Mouse (Mus musculus): ENCODE measurements around the gene Card19. TPM values are rescaled to one million over a fixed set of nuclear protein-coding genes. Genes with fewer than 3 reads are reported as not detected.

Gene Card19
- total RNA-seq (2015): 85.5 and 103 TPM in 2 replicates
- total RNA-seq (2017): 91.0 and 123 TPM in 2 replicates

DNA sequence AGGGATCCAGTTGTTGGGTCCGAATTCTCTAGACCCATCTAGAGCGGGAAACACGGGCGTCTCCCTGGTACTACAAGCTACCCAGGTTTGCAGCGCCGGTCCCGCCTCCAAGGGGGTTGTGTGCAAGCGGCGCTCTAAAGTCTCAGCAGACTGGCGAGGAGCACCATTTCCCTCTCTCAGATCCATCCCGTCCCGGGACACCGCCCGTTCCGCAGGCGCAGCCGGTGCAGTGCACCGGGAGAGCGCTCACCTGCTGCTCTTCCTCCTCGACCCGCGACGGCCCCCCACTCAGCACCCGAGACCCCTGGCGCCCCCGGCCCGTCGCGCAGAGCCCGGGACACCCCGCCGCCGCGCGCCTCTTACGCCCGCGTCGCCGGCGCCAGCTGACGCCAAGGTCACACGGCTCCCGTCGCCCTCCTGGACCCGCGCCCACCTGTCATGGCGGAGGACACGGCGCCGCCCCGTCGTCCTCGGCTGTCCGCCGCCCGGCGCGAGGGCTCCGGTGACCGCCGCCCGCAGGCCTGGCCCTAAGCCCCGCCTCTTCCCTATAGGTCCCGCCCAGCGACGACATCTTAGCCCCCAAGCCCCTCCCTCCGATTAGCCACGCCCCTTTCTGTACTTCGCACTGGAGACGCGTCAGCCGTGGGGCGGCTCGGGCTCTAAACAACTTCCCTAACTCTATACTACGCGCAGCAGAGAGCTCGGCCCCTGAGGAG lies at the start of gene Card19:
Gene Card19 (minus strand): TSS at position 534 of the 716 bp plus-strand sequence.
- ATAC-seq (ENCODE audit: poor library complexity, severe bottlenecking): peak; percentile 86

DNA sequence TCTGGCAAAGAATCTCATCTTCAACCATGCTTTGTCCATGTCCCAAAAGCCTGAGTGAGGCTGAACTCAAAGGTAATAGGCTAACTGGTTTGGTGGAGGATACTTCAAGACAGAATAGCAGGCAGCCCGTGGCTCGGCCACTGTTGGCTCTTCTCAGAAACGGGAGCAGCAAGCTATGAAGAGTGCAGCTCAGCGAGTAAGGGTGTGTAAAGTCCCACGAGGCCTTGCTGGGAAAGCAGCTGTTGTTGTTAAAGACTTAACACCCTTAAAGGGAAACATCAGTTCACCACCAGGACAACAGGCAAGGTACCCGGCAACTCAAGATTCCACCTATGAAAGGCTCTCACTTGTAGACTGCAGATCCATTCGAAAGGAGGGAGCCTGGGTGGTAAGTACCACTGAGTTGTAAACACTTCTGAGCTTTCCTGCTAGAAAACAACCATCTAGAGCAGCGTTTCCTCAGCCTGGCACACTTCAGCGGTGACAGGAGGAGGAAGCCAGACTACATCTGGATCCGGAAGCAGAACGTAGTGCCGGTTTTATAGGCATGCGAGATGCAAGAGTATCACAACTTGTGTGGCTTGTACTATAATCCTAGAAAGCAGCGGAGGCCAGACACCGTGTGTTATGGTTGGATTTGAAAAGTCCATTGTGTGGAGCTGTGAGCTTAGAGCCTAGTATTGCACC lies 44.3 kb upstream of the Card19 start:
- peak; percentile 22; the same call in 1 of the 2 replicates for ATAC-seq (ENCODE audit: poor library complexity, severe bottlenecking)

DNA sequence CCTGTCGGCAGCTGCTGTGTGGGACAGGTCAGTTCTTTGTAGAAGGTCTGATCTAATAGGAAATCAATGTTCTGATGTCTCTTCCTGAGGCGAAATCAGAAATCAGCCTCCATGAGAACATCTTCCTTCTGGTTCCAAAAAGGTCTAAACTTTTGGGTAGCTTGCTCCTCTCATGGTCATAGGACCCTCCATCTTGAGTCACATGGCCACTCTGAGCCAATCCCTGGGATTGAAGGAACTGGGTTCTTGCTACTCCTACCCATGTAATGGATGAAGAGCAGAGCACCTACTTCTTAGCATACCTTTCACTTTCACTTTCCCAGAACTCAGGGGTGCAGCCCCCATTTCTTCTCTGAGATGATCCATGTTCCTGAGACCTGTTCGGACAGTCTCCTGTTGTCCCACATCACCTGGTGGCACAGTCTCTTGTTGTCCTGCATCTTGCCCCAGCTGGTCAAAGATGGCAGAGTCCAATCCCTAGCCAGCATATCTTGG lies 42.0 kb upstream of the Card19 start:
- ATAC-seq (ENCODE audit: poor library complexity, severe bottlenecking): no peak

DNA sequence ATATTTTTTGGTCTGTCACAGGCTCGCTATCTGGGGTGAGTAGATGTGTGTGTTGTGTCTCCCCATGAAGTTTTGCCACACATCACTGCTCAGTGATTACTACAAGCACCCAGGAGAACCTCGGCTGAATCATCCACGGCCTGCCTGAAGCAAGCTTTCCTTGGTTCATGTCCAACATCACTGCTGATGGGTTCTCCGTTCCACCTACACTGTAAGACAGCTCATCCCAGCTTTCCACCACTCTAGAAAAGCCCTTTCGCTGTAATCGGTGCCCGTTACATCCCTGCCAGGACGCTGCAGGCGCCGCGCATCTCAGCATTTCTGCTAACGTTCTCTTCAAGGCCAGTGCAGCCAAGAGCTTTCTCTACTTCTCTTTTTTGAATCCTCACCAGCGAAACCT lies 36.9 kb upstream of the Card19 start:
- 0 out of 2 replicates have a peak, but pooled peaks have one; percentile 18 for ATAC-seq (ENCODE audit: poor library complexity, severe bottlenecking)

DNA sequence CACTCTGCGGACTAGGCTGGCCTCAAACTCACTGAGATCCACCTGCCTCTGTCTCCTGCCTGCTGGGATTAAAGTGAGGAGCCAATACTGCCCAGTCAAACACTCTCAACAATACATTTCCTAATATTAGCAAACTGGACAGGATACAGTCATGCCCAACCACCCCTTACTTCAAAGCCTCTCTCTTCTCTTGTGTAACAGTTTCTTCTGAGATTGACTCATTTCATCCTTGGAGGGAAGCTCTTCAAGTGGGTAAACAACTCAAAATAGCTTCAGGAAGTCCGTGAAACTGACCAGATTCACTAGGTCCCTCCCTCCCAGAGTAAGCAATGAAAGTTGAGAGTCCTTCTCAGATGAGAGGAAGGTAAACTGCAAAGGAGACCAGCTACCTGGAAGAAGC lies 36.3 kb upstream of the Card19 start:
- ATAC-seq (ENCODE audit: poor library complexity, severe bottlenecking): peak; percentile 65

DNA sequence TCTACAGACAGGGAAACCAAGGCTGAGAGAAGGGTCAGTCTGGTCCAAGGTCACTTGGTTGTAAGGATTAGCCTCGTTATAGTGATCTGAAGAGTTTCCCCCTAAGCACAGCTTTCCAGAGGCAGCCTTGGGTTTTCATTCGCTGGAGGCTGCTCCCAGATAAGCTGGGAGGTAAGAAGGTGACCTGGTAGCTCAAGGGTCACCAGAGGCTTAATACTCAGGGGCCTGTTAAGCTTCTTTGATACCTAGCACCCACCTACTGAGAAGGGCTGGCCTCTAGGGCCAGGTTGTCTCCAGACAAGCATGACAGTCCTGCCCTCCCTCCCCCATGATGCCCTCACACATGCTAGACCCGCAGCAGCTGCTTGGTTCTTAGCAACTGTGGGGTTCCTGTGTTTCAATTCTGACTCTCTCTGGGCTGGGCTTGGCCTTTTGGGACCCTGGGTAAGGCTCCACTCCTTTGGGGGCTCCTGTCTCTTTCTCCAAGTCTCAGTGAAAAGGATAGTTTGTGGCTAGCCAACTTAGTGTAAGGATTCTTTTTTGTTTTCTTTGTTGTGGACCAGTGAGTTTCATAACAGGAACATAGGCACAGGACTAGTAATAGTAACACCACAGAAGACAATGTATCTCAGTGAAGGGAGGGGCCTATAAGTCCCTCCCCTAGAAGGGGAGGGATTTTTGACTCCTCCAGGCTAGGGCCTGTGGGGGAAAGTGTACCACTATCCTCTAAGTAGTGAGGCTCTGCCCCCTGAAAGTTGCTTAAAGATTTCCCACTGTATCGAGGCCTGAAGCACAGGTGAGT lies 35.1 kb upstream of the Card19 start:
- ATAC-seq (ENCODE audit: poor library complexity, severe bottlenecking): no peak

DNA sequence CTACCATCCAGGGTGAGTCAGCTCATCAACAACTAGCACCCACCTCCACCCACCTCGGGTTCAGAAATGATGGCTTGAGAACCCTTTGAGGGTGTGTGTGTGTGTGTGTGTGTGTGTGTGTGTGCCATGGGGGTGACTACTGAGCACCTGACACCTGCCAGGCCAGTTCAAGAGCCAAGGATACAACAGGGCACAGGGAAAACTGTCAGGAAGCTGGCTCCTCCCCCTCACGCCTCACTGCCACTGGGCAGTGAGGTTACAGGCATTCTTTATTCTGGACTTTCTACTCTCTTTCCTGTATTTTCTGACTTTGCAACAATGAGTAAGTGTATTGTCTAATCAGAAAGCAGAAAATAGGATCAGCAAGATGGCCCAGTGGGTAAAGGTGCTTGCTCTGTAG lies 33.8 kb upstream of the Card19 start:
- no peak for ATAC-seq (ENCODE audit: poor library complexity, severe bottlenecking)

DNA sequence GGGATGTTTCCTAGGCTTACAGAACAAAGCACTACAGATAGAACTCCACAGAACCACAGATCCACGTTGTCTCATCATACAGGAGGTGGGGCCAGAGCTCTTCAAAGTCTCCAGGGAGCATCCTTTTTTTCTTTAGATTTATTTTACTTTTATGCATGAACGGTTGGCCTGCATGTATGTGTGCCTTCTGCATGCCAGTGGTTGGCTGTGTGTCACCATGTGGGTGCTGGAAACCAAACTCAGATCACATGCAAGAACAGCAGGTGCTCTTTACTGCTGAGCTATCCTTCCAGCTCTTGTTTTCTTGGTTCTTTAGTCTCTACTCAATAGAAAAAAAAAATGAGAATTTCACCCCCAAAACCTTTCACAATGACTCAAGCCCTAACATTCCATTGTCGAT lies 33.1 kb upstream of the Card19 start:
- ATAC-seq (ENCODE audit: poor library complexity, severe bottlenecking): no peak

DNA sequence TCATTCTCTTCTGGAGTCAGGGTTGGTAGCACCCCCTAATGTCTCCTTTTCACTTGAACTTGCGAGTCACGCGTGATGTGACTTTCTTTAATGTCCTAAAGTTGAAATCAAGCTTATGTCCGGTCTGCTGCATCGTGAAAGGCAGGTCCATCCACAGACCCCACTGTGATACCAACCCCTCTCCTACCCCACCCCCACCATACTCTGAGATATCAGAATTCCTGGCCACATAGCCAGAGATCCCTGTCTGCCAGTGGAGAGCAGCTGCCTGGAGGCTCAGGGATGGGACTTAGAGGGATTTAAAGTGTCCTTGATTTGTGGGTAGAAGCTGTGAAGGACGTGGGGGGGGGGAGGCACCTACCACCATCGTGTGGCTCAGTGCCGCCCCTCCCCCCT lies 32.6 kb upstream of the Card19 start, which contains the start of gene Susd3:
Gene Susd3 (minus strand): TSS at position 240 of the 396 bp plus-strand sequence.
- ATAC-seq (ENCODE audit: poor library complexity, severe bottlenecking): no peak

DNA sequence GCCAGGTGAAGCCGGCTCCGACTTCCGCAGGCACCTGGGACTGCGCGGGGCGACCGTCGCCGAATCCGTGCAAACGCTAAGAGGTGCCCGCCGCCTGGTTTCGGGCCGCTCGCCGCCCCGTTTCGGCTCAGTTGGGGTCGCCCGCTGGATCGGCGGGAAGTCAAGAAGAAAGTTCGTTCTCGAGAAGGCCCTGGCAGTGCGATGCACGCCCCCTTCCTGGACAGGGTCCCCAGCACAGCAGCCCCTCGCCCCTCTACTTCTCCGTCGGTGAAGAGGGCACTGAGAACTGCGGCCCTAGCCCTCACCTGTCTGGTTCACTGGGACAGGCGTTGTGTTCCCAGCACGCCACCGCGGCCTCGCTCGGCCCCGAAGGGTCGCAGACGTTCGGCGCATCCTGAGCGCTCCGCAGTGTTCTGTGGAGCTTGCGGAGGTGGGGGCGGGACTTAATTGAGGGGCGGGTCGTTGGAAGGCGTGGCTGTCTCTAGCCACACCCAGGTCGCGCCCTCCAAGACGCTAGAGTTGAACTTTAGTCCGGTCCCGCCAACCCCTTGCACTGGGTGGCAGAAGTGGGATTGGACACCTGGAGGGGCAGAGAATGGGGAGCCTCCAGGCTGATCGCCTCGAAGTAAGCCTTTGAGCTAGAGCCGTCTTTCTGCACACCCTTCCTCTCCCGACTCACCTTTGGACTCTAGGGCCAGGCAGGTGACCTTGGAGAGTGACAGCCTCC lies 32.1 kb upstream of the Card19 start:
- ATAC-seq (ENCODE audit: poor library complexity, severe bottlenecking): peak; percentile 60

DNA sequence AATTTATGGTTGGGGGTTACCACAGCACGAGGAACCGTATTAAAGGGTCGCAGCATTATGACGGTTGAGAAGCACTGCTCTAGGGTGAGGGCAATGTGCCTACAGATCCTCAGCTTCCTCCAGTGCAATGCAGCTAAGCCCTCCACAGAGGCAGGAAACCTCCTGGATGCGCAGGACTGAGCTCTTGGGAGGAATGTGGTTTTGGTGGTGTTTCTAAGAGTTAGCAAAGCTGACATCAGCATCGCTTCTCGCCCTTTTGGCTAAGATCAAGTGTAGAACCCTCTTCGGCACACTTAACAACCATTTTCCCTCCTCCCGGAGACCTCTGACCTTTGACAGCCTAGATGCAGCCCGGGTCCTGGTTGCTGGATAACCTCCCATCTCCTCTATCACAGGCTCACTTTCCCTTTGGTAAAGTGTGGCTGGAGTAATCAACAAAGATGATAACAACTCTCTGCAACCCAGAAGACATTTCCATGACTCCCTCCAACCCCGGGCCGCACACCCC lies 31.4 kb upstream of the Card19 start:
- no peak for ATAC-seq (ENCODE audit: poor library complexity, severe bottlenecking)

DNA sequence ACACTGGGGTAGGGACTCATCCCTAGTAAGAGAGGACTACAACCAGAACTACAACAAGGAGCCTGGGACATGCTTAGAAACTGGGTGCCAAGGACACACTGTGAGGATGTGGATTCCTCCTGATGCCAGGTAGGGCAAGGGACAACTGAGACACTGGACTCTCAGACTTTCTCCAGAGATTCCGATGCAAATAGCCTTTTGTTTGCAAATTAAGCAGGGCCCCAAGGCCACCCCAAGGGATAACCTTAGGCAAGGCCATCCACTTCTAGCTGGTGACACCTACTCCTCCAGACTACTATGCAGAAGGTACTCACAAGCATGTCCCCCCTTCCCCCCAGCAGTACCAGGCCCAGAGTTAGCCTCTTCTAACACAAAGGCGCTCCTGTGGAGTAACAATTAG lies 30.8 kb upstream of the Card19 start:
- ATAC-seq (ENCODE audit: poor library complexity, severe bottlenecking): no peak

DNA sequence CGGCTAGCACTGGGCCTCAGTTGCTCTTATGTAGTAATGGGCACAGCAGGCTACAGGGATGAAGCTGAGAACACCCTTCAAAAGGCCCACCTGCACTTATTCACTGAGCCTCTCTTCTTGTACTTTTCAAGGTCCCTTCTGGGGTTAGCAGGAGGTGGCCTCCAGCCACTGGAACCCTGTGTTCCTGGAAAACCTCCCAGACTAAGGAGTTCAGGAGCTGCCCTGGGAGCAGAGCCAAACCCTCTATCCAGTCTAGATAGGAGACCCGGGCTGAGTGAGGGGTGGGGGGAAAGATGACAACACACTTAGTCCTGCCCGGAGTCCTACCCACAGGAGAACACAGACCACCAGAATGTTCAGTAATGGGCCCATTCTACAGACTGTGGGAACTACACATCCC lies 30.2 kb upstream of the Card19 start:
- no peak for ATAC-seq (ENCODE audit: poor library complexity, severe bottlenecking)

DNA sequence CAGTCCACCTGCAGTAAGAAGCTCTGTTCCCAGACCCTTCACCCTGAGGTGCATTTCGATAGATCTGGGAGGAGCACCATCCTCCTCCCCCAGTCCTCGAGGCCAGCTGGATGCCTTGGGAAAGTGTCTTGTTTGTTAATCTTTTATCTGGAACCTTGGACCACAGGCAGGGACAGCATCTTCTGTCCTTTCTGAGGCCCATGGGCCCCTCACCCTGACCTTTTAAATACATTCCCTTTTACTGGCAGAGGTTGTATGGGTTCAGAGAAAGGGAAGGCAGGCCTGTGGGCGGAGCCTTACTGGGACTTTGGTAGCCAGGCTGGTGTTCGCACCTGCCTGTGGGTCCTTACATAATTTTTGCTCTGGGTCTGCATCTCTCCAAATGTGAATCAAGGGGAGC lies 29.4 kb upstream of the Card19 start:
- ATAC-seq (ENCODE audit: poor library complexity, severe bottlenecking): no peak

DNA sequence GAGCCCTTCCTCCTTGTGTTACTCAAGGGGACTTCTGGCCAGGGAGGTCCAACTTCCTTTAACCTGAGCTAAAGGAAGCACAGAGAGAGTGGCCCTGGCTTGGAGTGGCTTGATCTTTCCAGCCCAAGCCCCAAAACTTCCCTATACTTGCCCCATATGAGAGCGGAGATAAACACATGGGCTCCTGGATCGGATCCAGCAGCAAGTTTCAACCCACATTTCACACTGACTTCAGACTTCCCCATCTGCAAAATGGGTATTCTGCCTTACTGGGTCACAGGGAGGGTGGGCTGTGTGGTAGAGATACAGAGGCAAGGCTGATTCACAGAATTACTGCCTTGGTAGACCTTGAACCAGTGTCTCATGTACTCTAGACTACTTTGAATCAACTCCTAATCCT lies 27.7 kb upstream of the Card19 start:
- ATAC-seq (ENCODE audit: poor library complexity, severe bottlenecking): no peak

DNA sequence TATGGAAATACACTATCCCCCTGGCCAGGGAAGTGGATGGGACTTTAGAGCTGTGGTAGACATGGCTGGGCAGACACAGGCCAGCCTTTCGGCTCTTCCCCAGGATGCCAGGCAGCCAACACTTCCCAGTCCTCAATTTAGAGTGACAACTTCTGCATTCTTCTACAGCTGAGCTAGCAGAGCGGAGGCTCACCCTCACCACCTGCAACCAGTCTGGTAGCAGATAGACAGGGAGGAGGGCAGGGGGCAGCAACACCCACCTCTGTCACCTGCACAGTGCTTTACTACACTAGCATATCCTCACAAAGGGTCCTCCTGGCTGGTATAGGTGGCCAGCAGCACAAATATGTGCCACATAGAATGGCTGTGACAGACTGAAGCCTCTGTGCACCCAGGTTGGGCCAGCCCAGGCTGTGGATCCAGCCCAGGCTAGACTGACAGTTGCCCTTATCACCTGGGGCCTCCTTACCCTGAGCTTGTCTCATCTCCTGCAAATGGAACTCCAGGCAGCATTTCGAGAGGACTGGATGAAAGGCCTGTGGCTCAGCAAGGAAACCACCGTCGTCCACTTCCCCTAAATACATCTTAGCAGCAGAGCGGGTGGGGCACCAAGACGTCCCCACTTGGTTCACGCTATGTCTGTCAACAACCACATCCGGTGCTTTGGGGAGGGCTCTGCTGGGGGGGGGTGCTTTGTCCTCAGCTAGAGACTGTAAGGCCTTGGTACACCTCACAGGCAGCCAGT lies 26.7 kb upstream of the Card19 start:
- ATAC-seq (ENCODE audit: poor library complexity, severe bottlenecking): peak; percentile 95

DNA sequence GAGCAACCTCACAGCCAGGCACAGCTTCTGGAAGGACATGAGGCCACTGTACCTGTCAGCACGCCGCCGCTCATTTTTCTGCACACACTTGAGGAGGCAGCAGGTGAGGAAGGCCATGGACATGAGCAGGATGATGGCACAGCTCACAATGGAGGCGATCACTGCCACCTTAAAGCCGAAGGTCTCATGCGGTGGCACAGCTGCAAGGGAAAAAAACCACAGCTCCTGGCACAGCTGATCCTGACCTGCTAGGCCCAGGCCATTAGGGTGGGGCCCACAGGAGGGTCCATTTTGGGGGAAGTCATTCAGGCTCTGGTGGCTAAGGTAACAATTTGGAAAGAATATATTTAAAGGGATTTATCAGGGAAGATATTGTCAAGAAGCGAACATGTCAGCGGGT lies 22.9 kb upstream of the Card19 start:
- no peak for ATAC-seq (ENCODE audit: poor library complexity, severe bottlenecking)

DNA sequence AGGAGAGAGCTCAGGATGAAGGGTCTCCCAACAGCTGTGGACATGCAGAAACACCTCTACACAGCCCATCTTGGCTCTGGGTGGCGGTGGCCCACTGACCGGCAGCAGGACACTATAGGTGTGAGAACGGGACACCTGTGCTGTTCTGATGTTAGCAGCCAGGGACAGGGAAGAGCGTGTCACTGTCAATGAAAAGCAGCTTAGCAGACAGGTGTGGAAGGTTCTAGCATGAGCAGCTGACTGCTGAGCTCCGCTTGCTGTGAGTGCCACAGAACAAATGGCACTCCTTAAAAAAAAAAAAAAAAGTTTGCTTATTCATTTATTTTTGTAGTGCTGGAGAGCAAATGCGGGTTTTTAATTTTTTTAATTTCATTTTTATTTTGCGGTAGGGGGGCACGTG lies 21.8 kb upstream of the Card19 start:
- no peak for ATAC-seq (ENCODE audit: poor library complexity, severe bottlenecking)

DNA sequence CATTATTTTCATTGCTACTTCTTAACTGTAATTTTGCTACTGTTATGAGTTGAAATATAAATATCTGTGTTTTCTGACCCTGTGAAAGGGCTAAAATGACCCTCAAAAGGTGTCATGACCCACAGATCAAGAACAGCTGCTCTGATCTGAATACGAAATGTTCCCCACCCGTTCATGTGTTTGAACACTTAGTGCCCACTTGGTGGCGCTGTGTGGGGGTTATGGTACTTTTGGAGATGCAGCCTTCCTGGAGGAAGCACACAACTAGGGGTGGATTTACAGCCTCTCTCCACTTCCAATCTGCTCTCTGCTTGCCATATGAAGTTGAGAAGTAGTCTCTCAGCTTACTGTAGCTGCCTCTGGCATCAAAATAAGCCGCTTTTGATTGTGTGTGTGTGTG lies 18.9 kb upstream of the Card19 start:
- no peak for ATAC-seq (ENCODE audit: poor library complexity, severe bottlenecking)

Data from megakaryocyte, adult 5-6 weeks (primary cell).